Mouse (Mus musculus) adipocyte (in vitro differentiated cells): ENCODE results near the gene Fam83d.

ENCODE experiments used
- DNase-seq: peaks from one replicate; pipeline ENCODE4 v3.0.0-alpha.2; 2016; ENCODE audit warnings: low spot score

Fam83d gene

DNA sequence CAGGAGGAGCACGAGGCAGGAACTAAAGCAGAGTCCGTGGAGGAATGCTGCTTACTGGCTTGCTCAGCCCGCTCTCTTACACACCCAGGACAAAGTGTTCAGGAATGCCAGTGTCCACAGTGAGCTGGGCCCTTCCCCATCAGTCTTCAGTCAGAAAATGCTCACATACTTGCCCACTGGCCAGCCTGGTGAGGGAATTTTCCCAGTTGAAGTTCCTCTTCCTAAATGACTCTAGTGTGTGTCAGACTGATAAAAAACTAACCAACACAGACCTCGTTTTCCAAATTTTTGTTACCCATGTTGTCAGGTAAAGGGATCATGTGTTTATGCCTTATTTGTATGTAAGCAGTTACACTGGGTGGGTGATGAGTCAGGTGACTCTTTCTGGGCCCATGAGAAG is 48.3 kb downstream of the Fam83d start:
- DNase-seq = no peak

DNA sequence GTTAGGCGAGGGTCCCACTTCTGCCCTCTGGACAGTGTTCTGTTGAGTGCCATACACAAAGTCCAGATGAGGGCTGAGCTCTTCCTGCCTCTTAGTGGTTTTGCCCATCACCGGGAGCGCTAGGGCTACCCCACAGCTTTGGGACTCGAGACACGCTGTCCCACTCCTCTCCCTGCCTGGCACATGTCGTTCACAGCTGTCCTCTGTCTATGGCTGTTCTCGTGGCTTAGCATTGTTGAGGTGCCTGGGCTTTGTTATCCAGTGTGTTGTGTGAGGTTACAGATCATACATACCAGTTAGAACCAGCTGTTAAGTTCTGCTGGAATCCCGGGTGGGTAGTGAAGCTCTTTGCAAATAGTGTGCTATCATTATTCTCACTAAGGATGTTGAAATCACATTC is 49.8 kb downstream of the Fam83d start:
- no peak for DNase-seq

DNA sequence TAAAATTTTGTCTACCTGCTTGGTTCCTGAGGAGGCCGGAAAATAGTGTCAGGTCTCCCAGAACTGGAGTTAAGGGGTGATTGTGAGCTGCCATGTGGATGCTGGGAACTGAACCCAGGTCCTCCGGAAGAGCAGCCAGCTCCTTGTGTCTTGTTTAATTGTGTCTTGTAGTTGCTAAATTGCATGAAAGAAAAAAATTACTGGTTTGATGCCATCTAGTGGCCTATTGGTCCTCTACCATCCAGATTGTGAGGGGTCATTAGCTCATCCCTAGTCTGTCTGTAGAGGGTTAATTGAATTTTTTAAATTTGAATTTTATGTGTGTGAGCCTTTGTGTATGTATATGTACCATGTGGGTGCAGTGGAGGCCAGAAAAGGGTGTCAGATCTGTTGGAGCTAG is 60.2 kb downstream of the Fam83d start:
- peak; percentile 12 for DNase-seq

DNA sequence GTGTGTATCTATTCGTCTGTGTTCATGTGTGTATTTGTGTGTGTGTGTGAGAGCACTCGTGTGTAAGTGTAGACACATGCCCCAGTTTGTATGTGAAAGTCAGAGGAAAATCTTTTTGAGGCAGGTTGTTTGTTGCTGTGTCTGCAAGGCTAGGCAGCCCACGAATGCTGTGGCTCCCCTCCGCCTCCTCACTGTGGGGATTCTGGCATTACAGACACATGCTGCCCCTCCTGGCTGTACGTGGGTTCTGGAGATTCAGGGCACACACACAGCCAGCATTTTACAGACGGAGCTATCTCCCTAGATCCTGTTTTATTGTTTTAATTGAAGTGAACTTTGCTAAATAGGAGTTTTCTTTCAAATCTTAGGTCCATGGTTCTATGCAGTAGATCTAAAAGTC is 61.9 kb downstream of the Fam83d start:
- DNase-seq = no peak

DNA sequence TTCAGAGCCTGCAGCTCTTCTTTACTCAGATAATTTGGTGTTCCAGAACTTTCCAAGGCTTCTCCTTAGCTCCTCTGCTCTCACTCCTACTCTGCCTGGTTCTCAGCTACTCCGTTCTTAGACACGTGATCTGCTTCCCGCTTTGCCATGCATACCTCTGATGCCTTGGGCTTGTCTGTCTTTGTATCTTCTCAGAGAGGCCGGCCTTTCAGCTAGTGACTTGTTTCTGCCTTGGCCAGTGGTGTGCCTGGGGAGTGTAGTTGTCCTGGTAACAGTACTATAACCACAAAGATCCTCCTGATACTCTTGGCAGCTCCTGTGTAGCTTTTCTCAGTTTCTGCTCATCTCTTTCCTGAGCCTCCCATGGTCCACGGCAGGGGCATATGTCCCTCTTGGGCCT is 65.3 kb downstream of the Fam83d start:
- peak; percentile 19 for DNase-seq

DNA sequence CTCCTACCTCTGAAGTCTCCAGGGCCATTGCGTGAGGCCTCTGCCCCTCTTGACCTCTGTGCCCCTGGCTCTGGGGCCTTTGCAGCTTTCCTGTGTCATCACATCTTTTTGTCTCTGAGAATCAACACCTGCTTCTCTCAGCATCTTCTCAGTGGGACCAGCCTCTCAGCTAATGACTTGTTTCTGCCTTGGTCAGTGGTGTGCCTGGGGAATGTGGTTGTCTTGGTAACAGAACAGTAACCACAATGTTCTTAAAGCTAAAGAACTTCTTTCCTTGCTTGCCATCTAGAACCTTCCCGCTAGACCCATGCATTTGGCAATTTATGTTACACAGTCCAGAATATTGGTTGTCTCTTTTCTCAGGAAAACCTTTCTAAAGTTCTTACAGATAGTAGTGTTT is 65.8 kb downstream of the Fam83d start:
- no peak for DNase-seq
